Mouse (Mus musculus) c-Kit-positive CD71-positive TER-119-positive erythroid progenitor cells, embryonic 14.5 days (primary cell): ENCODE measurements around the gene Palmd.

Source experiments
- DNase-seq: peaks from one replicate; pipeline ENCODE4 v3.0.0-alpha.2; 2013; ENCODE audit warnings: low spot score

The Palmd gene

DNA sequence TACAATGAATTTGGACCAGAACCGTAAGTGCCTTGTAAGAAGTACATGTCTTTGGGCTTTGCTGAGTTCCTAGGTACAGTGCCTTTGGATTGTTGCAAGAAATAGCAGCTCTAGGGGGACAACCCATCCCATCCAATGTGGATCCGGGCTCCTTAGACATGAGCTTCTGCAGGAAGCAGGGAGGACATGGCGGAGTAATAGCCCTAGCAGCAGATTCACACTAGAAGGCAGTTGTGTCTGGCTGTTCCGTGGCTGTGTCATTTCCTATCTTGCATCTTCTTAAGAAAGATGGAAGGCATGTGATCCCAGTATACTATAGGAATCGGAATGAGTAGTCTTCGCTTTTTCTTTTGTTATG, 76.6 kb downstream of the Palmd start:
- DNase-seq, result no peak

GRCm38 (mm10) chr3:116891436-116892205, 77.2 kb downstream of the Palmd start:
- no peak for DNase-seq

GRCm38 (mm10) chr3:116890576-116890975, 78.2 kb downstream of the Palmd start:
- no peak for DNase-seq

GRCm38 (mm10) chr3:116889358-116889757, 79.4 kb downstream of the Palmd start:
- DNase-seq, result no peak

DNA sequence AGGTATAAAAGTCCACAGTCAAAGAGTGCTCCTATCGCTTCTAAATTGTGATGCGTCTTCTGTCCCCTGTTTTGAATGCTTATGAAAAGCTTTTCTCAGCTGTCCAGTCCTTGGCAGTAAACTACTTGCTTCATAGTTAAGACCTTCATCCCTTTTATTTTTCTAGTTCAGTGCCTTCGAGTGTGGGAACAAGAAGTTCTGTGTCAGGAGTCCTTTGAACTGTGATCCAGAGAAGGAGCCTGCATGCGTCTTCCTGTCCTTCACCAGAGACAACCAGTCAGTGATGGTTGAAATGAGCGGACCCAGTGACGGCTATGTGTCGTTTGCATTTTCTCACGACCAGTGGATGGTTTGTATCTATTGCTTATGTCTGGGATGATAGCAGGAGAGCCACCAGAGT, 83.8 kb downstream of the Palmd start:
- no peak for DNase-seq

GRCm38 (mm10) chr3:116882221-116882960, 86.4 kb downstream of the Palmd start:
- no peak for DNase-seq

DNA sequence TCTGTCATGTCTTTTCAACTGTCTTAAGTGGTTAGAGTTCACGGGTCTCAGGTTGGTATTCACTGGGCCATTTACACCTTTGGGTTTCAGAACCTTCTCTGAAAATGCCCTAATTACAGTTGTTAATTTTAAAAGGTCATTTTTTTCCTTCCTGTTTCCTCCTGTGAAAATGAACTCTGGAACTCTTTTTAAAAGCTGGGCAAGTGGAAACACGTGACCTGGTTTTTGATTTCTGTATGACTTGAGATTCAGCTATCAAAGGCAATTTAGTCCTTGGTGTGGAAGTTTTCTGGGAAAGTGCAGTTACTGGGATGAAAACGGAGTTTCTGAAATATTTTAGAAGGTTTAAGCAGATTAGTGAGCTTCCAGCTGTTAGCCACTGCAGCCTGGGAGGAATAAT, 98.4 kb downstream of the Palmd start:
- no peak for DNase-seq
